Mouse (Mus musculus) kidney, embryonic 16.5 days (tissue): ENCODE measurements around the gene Fgf15. TPM values are rescaled to one million over a fixed set of nuclear protein-coding genes. Genes with fewer than 3 reads are reported as not detected.

Source experiments
- ATAC-seq: fragments of 200-750 bp; cut with Nextera tagmentation; 2 replicates; pipeline ENCODE4 v1.8.0; 2017; ENCODE audit warnings: moderate TSS enrichment; ENCODE audit not compliant: low FRiP score, low TSS enrichment
- H3K27ac ChIP-seq: fragments of 300-500 bp; sonication (generic); 2 replicates; pipeline ENCODE4 v1.5.1; 2014; ENCODE audit warnings: low read length
- H3K27me3 ChIP-seq: fragments of 300-500 bp; sonication (generic); 2 replicates; pipeline ENCODE4 v1.6.1; 2014; ENCODE audit warnings: low read length, control low read depth, mixed read lengths; ENCODE audit not compliant: insufficient read depth
- H3K36me3 ChIP-seq: fragments of 300-500 bp; sonication (generic); 2 replicates; pipeline ENCODE4 v1.6.1; 2014; ENCODE audit warnings: low read length, control low read depth, mixed read lengths; ENCODE audit not compliant: insufficient read depth
- H3K4me1 ChIP-seq: fragments of 300-500 bp; sonication (generic); 2 replicates; pipeline ENCODE4 v1.6.1; 2014; ENCODE audit warnings: low read length, control low read depth, mixed read lengths; ENCODE audit not compliant: insufficient read depth
- H3K4me2 ChIP-seq: fragments of 300-500 bp; sonication (generic); replicated peaks from 2 replicates; pipeline ENCODE4 v1.6.1; 2014; ENCODE audit warnings: low read depth, low read length
- H3K4me3 ChIP-seq: fragments of 300-500 bp; sonication (generic); 2 replicates; pipeline ENCODE4 v1.5.1; 2014; ENCODE audit warnings: mild to moderate bottlenecking, low read length
- H3K9ac ChIP-seq: fragments of 300-500 bp; sonication (generic); replicated peaks from 2 replicates; pipeline ENCODE4 v1.6.1; 2014; ENCODE audit warnings: low read length
- H3K9me3 ChIP-seq: fragments of 300-500 bp; sonication (generic); 2 replicates; pipeline ENCODE4 v1.6.1; 2016; ENCODE audit warnings: low read length, control low read depth
- WGBS: fragments of 180-500 bp; shearing (Covaris S2); extraction: QIAGEN DNeasy Blood & Tissue Kit; methylation state at CpG from one replicate; pipeline ENCODE4 v1.1.7; 2014; 5-methylcytosine and 5-hydroxymethylcytosine counted together
- polyA plus RNA-seq: library from polyadenylated mRNA; unstranded; fragments of >200 nt; fragmentation: Nextera tagmentation; extraction: Ambion mirVana; gene quantifications from 2 replicates; pipeline ENCODE4 v1.2.1, GENCODE M21; 2015

The Fgf15 gene
- polyA plus RNA-seq, 1 experiment from 2014 or later, result 3.1 TPM

DNA sequence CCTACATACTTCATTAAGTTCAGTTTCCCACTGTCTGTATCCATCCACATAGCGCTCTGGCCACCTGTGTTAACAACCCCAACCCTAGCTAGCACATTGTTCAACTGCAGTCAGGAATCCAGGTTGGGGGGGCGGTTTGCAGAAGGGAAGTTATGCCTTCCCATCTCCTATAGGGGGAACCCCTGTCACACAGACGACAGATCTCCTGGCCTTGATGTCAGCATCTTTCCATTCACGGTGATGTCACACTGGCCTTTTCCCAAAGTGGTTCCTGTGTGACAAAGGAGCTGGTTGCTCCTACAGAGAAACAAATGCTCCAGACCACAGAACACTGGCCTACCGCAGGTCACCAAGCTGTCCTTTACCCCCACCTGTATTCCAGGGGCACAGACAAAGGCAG, 39.2 kb downstream of the Fgf15 start:
- H3K4me2 ChIP-seq, result peak overlapping the region; percentile 96
- WGBS, result 51% methylated on average over 5 of the region's 5 CpGs
- no peak overlapping the region; the same call in 1 of the 2 replicates for H3K9ac ChIP-seq
- H3K9me3 ChIP-seq, result no peaks in the 10 kb centered on the region
- peaks cover 58% of the 10 kb centered on the region for H3K36me3 ChIP-seq
- H3K4me3 ChIP-seq, result peak overlapping the region; percentile 85; the same call in 1 of the 2 replicates
- H3K4me1 ChIP-seq, result peaks cover 30% of the 10 kb centered on the region
- no peak for ATAC-seq
- H3K27me3 ChIP-seq, result no peaks in the 10 kb centered on the region
- peak overlapping the region; percentile 16; the same call in 1 of the 2 replicates for H3K27ac ChIP-seq

DNA sequence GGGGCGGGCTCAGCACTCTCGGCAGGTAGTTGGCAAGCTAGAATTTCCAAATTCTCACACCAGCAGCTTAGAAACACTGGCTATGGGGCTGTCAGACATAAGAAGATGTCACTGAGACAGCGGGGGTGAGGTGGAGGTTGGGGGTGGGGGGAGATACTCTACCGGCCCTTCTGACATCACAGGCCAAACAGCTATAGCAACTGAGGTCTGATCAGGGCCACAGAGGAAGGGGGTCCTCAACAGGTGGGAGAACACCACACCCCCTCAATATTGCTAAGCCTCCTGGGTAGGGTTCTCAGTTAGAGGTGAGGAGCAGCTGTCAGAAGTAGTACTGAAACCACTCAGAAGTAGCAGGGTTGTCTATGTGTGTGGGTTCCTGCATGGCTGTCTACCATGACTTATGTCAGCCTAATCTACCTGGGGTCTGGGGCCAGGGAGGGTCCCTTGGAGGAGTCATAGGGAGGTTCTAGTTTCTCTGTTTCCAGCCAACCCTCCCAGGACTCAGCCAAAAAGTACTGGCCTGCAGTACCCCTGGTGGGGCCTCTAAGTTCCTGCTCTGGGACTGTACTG, 40.1 kb downstream of the Fgf15 start:
- peaks cover 36% of the 10 kb centered on the region for H3K4me1 ChIP-seq
- H3K36me3 ChIP-seq, result peaks cover 53% of the 10 kb centered on the region
- 85% methylated on average over 4 of the region's 4 CpGs for WGBS
- H3K4me3 ChIP-seq, result peak overlapping the region; percentile 85
- peak overlapping the region; percentile 96 for H3K4me2 ChIP-seq
- peak overlapping the region; percentile 16; the same call in 1 of the 2 replicates for H3K27ac ChIP-seq
- no peaks in the 10 kb centered on the region for H3K27me3 ChIP-seq
- no peaks in the 10 kb centered on the region for H3K9me3 ChIP-seq
- no peak for ATAC-seq
- H3K9ac ChIP-seq, result peak overlapping the region; percentile 76

DNA sequence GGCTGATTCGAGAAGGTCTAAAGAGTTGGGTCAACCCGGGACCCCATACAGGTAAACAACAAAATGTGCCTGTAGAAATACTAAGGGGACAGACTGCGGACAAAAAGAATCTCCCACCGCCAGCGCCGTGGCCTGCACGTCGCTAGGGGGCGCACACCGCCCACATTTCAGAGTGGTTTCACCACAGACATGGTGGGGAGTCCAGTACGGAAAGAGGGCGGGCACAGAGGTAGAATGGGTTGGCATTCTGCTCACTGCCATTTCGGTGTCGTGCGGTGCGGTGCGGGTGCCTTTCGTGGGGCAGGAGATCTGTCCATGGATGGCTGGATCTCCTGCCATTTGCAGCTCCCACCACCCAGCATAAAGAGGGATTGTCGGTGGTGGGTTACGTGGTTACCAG, 41.2 kb downstream of the Fgf15 start:
- Histone ChIP-seq H3K4me1 (peaks cover 40% of the 10 kb centered on the region), H3K9ac (peak overlapping the region; percentile 76), H3K36me3 (peaks cover 48% of the 10 kb centered on the region), H3K9me3 (no peaks in the 10 kb centered on the region), H3K4me2 (peak overlapping the region; percentile 96), H3K27ac (peak overlapping the region; percentile 98), H3K4me3 (peak overlapping the region; percentile 85), H3K27me3 (no peaks in the 10 kb centered on the region)
- WGBS, result 1% methylated on average over 20 of the region's 20 CpGs
- no peak for ATAC-seq

DNA sequence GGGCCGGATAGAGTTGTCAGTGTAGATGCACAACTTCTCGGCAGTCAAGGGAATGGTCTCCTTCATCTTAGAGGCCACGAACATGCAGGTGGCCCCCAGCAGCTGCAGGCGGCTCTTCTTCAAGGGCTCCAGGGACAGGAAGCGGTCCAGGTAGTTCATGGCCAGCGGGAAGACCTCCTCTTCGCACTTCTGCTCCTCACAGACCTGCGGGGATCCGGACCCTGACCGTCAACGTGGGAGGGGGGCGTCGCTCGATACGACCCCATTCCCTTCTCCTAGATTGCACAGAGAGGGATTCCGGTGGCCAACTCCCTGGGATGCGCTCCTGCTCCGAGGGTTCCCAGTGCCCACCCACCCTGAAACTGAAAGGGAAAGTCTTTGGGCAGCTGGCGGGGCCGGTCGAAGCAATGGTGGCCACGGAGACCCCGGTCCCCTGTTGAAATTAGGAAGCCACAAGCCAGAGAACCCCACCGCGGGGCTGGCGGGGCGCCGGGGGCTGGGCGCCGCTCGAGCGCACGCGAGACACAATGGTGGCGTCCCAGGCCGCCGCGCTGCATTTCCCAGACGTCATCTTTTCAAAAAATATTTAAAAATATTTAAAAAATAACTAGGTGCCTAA, 41.7 kb downstream of the Fgf15 start:
- no peak for ATAC-seq
- peaks cover 45% of the 10 kb centered on the region for H3K4me1 ChIP-seq
- WGBS, result under 1% methylated on average over 39 of the region's 39 CpGs

DNA sequence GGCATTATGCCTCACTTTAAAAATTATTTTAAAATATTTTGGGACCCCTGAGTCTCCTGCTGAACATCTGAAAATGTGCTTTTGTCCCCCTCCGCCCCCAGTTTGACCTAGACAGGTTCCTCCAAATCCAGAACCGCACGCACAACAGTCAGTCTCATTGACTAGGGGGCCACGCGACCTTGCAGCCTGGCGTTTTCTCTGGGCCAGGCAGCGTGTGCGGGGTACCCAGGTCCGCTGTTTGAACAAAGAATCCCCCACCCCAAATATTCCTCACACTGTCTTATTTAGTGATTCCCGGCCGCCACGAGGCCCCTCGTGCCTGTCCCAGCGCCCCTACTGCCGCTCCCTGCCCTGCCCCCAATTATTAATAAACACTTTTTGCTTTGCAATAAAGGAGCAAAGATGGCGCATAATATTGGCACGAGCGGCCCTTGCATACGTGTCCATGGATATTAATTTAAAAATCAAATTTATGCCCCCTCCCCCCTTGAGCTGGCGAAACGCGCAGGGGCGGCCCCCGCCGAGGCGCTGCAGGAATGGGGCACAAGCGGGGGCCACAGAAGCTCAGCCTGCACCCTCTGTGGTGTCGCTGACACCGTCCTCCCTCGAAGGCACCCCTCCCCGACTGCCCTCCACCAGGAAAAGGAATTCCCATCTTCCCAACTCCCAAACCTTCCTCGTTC, 42.5 kb downstream of the Fgf15 start:
- ATAC-seq, result no peak
- Histone ChIP-seq H3K4me2 (peak overlapping the region; percentile 96), H3K4me3 (peak overlapping the region; percentile 85), H3K27ac (peak overlapping the region; percentile 98), H3K27me3 (no peaks in the 10 kb centered on the region), H3K9ac (peak overlapping the region; percentile 76), H3K36me3 (peaks cover 36% of the 10 kb centered on the region), H3K4me1 (peaks cover 46% of the 10 kb centered on the region), H3K9me3 (no peaks in the 10 kb centered on the region)
- under 1% methylated on average over 32 of the region's 32 CpGs for WGBS

More for the DNA sequence above, 41.7 kb downstream of the Fgf15 start:
- Histone ChIP-seq H3K27me3 (no peaks in the 10 kb centered on the region), H3K4me3 (peak overlapping the region; percentile 85), H3K4me2 (peak overlapping the region; percentile 96), H3K9ac (peak overlapping the region; percentile 76), H3K27ac (peak overlapping the region; percentile 98), H3K9me3 (no peaks in the 10 kb centered on the region), H3K36me3 (peaks cover 43% of the 10 kb centered on the region)

DNA sequence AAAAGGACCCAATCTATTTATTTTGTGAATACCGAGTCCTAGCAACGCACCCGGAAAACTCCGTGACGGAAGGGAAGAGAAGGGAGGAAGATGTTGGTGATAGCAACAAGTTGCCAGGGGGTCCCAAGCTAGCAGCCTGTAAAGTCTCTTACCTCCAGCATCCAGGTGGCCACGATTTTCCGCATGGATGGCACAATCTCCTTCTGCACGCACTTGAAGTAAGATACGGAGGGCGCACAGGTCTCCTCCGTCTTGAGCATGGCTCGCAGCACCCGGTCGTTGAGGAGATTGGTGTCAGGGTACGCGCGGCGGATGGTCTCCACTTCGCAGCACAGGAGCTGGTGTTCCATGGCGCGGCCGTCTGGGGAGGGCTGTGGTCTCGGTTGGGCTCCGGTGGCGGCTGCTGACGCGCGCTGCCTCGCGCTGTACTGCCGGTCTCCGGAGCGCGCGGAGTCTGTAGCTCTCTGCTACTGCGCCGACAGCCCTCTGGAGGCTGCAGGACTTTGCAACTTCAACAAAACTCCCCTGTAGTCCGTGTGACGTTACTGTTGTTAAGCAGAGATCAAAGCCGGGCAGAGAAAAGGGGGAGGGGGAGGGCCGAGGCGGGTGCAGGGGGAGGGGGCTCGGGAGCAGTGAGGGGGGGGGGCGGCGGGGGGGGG, 43.1 kb downstream of the Fgf15 start, which contains the start of gene Ccnd1:
Gene Ccnd1 (minus strand): TSS at position 582 of the 659 bp plus-strand sequence.
- Histone ChIP-seq H3K4me1 (peaks cover 46% of the 10 kb centered on the region), H3K27me3 (no peaks in the 10 kb centered on the region)
- WGBS, result under 1% methylated on average over 39 of the region's 45 CpGs

DNA sequence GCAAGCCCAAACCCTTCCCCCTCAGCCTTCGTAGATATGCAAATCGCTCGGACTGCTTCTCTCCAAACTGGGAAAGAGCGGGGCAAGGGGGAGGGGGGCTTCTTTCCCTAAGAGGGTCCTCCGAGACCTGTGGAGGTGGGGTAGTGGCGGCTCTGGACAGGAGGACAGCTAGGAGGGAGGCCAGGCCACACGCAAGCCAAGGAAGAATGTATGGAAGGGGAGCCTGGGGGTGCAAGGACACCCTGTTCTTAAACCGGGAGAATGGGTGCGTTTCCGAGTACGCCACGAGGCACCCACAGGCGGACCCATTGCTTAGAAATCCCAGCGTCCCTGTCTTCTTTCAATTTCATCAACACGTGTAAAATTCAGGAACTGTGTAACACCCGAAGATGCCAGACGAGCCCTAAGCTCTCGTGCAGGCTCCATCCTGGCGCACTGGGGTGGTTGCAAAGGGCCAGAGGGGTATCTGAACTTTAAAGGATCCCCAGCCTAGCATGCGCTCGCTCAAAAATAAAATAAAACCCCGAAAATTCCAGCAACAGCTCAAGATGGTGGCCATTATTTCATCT, 43.8 kb downstream of the Fgf15 start:
- peak overlapping the region; percentile 96 for H3K4me2 ChIP-seq
- H3K27ac ChIP-seq, result peak overlapping the region; percentile 98
- WGBS, result under 1% methylated on average over 21 of the region's 22 CpGs
- ATAC-seq, result no peak
- no peaks in the 10 kb centered on the region for H3K27me3 ChIP-seq
- no peaks in the 10 kb centered on the region for H3K9me3 ChIP-seq
- peaks cover 23% of the 10 kb centered on the region for H3K36me3 ChIP-seq
- H3K4me3 ChIP-seq, result peak overlapping the region; percentile 85
- peak overlapping the region; percentile 76 for H3K9ac ChIP-seq
- H3K4me1 ChIP-seq, result peaks cover 46% of the 10 kb centered on the region

More for the DNA sequence above, 43.1 kb downstream of the Fgf15 start, which contains the start of gene Ccnd1:
- ATAC-seq, result peak; percentile 61
- H3K4me2 ChIP-seq, result peak within 1 kb of the TSS; percentile 96
- peaks cover 29% of the 10 kb centered on the region for H3K36me3 ChIP-seq
- peak within 1 kb of the TSS; percentile 85 for H3K4me3 ChIP-seq
- peak within 1 kb of the TSS; percentile 98 for H3K27ac ChIP-seq
- H3K9me3 ChIP-seq, result no peaks in the 10 kb centered on the region
- H3K9ac ChIP-seq, result peak within 1 kb of the TSS; percentile 76

DNA sequence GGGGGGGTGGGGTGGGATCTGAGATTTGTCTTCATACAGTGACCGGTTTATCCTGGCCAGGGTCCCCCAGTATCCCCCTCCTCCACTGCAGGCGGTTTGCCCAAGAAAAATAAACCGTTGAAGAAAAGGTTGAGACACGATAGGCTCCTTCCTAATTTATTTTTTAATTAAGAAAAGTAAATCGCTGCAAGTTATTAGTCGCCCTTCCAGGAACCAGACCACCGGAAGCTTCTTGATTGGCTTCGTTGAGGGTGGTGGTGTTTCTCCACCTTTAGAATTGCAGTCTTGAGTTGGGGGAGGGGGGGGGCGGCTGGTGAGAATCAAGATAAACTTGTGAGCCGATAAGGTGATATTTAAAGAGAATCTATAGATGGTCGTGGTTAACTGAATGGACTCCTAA, 44.3 kb downstream of the Fgf15 start:
- ATAC-seq, result no peak
- WGBS, result under 1% methylated on average over 11 of the region's 11 CpGs
- Histone ChIP-seq H3K4me3 (peak overlapping the region; percentile 85), H3K9ac (peak overlapping the region; percentile 76), H3K4me1 (peaks cover 42% of the 10 kb centered on the region), H3K27ac (peak overlapping the region; percentile 98), H3K4me2 (peak overlapping the region; percentile 96), H3K9me3 (no peaks in the 10 kb centered on the region), H3K27me3 (no peaks in the 10 kb centered on the region), H3K36me3 (peaks cover 18% of the 10 kb centered on the region)

DNA sequence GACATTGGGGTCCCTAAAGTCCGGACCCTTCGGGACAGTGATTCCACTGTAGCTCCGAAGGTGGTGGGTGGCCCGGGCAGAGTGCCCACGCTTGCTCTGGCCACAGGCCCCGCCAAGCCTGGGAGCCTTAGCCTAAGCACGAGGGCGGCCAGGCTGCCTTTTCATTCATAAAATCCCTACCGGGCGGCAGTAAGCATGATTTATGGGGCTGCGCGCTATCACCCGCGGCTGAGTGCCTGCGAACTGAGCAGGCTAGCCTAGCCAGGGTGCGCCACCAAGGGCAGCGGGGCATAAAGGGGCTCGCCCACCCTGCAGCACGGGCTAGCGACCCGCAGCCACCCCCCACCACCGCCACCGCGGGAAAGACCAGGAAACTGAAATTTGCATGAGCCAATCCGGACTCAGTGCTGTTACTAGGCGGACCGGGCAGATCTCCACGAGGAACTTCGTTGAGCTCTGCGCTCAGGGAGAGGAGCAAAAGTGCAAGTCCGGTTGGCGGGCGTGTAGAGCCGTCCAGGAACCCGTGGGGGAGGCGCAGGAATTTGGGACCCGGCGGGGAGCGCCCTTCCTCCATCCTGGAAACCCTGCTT, 45.0 kb downstream of the Fgf15 start:
- H3K27me3 ChIP-seq, result no peaks in the 10 kb centered on the region
- no peaks in the 10 kb centered on the region for H3K9me3 ChIP-seq
- peaks cover 11% of the 10 kb centered on the region for H3K36me3 ChIP-seq
- H3K9ac ChIP-seq, result peak overlapping the region; percentile 76
- H3K4me2 ChIP-seq, result peak overlapping the region; percentile 96
- H3K27ac ChIP-seq, result peak overlapping the region; percentile 98
- peak; percentile 87 for ATAC-seq
- peak overlapping the region; percentile 85 for H3K4me3 ChIP-seq
- under 1% methylated on average over 39 of the region's 39 CpGs for WGBS
- H3K4me1 ChIP-seq, result peaks cover 34% of the 10 kb centered on the region
